Mouse (Mus musculus): ENCODE data around the gene Pitpna. TPM values are rescaled to one million over a fixed set of nuclear protein-coding genes. Genes with fewer than 3 reads are reported as not detected.
"Not testable (repeated sequence)": the region's sequence is repeated elsewhere in the genome, so short reads cannot be mapped to it uniquely, and the experiment has no call there.

The Pitpna gene
- polyA plus RNA-seq, 1 experiment from 2014 or later, result 124 TPM

DNA sequence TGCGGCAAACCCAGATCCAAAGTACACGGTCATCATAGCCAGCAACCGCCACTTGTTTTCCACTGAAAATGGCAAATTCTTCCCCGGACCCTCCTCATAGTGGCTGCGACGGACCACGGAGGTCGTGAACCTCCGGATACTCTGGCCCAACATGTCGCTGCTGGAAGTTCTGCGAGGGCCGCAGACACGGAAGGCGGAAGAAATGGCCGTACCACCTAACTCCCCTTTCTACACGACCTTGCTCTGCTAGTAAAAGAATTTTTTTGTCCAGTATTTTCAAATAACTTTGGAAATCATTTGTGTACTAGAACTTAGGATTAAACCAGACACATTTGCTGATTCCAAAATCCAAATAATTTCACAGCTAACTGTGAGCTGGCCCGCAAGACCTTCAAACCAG lies 11.9 kb downstream of the Pitpna start:
- H3K4me2 ChIP-seq; H3K27ac ChIP-seq (replicated peaks); H3K4me3 ChIP-seq; ATAC-seq (ENCODE audit: low FRiP score, low read depth); H3K9me3 ChIP-seq; H3K4me1 ChIP-seq (replicated peaks); H3K9ac ChIP-seq; H3K27me3 ChIP-seq: not testable (repeated sequence)
- H3K36me3 ChIP-seq, result peaks cover 61% of the 10 kb centered on the region
- WGBS, result 97% methylated on average over 17 of the region's 17 CpGs

DNA sequence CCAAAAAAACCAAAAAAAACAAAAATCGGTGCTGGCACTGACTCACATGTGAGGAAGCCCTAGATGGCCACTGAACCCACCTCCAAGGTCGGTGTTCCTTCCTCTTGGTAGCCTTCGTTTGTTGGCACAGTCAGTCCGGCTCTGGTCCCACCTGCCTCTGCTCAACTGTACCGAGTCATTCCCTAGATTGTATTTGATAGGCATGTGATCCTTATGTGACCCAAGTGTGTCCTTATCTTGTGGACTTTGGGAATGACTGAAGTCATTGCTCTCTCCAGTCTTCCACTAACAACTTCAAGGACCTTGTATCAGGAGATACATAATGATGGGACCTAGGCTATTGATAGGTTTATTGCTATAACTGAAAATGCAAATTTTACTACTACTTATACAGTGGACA lies 16.9 kb downstream of the Pitpna start:
- Histone ChIP-seq H3K4me2 (no peak overlapping the region), H3K27ac (replicated peaks) (no peak overlapping the region), H3K9me3 (no peaks in the 10 kb centered on the region), H3K4me1 (replicated peaks) (no peaks in the 10 kb centered on the region), H3K36me3 (peaks cover 67% of the 10 kb centered on the region), H3K4me3 (no peak overlapping the region), H3K9ac (no peak overlapping the region), H3K27me3 (no peaks in the 10 kb centered on the region)
- ATAC-seq (ENCODE audit: low FRiP score, low read depth), result no peak
- 86% methylated on average over 5 of the region's 5 CpGs for WGBS

DNA sequence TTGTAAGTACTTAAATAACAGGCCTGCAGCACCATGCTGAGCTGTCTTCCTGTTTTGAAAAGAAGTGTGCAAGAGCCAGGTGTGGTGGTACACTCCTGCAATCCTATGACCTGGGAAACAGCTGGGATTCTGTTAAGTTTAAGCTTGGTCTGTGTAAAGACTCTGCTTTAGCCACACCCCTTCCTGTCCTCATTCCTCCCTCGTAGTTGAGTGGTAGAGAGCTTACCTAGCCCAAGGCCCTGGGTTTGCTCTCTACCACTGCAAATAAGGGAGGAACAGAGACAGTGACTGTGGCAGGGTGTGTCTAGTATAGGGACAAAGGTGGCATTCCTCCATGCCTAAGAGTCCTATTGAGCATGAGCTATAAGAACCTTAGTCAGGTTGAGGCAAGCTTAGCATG lies 17.4 kb downstream of the Pitpna start:
- Histone ChIP-seq H3K9ac (no peak overlapping the region), H3K4me1 (replicated peaks) (no peaks in the 10 kb centered on the region), H3K27me3 (no peaks in the 10 kb centered on the region), H3K9me3 (no peaks in the 10 kb centered on the region), H3K4me3 (no peak overlapping the region), H3K27ac (replicated peaks) (no peak overlapping the region), H3K4me2 (no peak overlapping the region), H3K36me3 (peaks cover 68% of the 10 kb centered on the region)
- no peak for ATAC-seq (ENCODE audit: low FRiP score, low read depth)
- WGBS, result 83% methylated on average over 1 of the region's 1 CpGs

DNA sequence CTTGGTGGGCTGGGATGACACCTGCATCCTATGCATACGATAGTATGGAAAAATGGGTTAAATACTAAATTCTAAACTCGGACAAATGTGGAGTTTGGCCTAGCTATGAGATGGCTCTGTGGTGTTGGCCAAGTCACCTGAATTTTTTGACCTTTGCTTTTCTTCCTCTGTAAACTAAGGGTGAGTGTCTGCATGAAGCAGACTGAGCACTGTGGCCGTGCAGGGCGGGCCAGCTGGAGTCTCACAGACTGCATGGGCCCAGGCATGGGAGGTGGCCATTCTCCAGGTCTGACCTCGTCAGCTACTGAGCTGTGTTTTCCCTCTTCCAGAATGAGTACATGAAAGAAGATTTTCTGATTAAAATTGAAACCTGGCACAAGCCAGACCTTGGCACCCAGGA lies 20.9 kb downstream of the Pitpna start:
- H3K27me3 ChIP-seq, result no peaks in the 10 kb centered on the region
- H3K4me1 ChIP-seq (replicated peaks), result no peaks in the 10 kb centered on the region
- no peak for ATAC-seq (ENCODE audit: low FRiP score, low read depth)
- no peaks in the 10 kb centered on the region for H3K9me3 ChIP-seq
- H3K4me2 ChIP-seq, result no peak overlapping the region
- 91% methylated on average over 5 of the region's 5 CpGs for WGBS
- H3K36me3 ChIP-seq, result peaks cover 69% of the 10 kb centered on the region
- no peak overlapping the region for H3K27ac ChIP-seq (replicated peaks)
- no peak overlapping the region for H3K4me3 ChIP-seq
- H3K9ac ChIP-seq, result no peak overlapping the region

DNA sequence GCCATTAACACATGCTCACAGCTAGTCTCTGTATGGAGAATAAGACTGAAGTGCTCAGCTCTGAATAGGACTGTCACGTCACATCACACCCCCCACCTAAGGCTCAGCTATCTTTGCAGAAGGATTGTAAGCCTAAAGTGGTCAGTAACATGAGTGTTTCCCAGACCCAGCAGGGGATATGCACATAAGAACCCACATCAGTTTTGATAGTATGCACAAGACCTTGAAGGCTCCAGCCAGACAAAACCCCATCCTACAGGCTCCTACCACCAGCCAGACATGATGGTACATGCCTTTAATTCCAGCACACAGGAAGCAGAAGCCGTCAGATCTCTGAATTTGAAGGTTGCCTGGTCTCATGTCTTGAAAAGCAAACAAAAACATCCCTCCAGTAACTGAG lies 22.1 kb downstream of the Pitpna start:
- Histone ChIP-seq H3K27ac (replicated peaks) (no peak overlapping the region), H3K4me1 (replicated peaks) (no peaks in the 10 kb centered on the region), H3K4me3 (no peak overlapping the region), H3K36me3 (peaks cover 66% of the 10 kb centered on the region), H3K9ac (no peak overlapping the region), H3K27me3 (no peaks in the 10 kb centered on the region), H3K9me3 (no peaks in the 10 kb centered on the region), H3K4me2 (no peak overlapping the region)
- ATAC-seq (ENCODE audit: low FRiP score, low read depth), result no peak
- 88% methylated on average over 2 of the region's 2 CpGs for WGBS

DNA sequence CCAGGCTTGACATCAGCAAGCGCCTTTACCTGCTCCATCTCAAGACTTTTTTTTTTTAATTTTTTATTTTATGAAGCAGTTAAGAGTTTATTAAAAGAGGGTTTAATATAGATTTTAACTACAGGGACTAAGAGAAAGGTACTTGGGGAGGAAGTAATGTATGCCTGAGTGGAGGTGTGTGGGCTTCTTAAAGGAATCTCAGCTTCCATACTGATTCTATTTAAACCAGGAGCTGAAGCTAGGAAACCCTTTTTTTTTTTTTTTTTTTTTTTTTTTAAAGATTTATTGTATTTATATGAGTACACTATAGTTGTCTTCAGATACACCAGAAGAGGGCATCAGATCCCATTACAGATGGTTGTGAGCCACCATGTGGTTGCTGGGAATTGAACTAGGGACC lies 26.9 kb downstream of the Pitpna start:
- H3K36me3 ChIP-seq, result peaks cover 74% of the 10 kb centered on the region
- ATAC-seq (ENCODE audit: low FRiP score, low read depth), result no peak
- H3K4me1 ChIP-seq (replicated peaks), result no peaks in the 10 kb centered on the region

DNA sequence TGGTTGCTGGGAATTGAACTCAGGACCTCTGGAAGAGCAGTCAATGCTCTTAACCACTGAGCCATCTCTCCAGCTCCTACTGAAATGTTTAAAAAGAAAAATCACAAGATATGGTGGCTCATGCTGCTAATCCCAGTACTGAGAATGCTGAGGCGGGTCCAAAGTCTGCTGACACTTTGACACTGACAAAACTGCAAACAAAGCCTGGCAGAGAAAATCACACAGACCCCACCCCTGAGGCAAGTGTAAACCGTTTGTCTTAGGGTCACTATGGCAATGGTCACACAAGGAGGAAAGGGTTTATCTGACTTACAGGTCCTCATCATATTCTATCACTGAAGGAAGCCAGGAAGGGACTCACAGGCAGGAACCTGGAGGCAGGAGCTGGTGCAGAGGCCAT lies 27.7 kb downstream of the Pitpna start:
- no peaks in the 10 kb centered on the region for H3K9me3 ChIP-seq
- H3K27me3 ChIP-seq, result no peaks in the 10 kb centered on the region
- ATAC-seq (ENCODE audit: low FRiP score, low read depth), result no peak
- peaks cover 73% of the 10 kb centered on the region for H3K36me3 ChIP-seq
- H3K4me3 ChIP-seq, result no peak overlapping the region
- H3K27ac ChIP-seq (replicated peaks), result no peak overlapping the region
- no peaks in the 10 kb centered on the region for H3K4me1 ChIP-seq (replicated peaks)
- no peak overlapping the region for H3K4me2 ChIP-seq
- 95% methylated on average over 2 of the region's 2 CpGs for WGBS
- no peak overlapping the region for H3K9ac ChIP-seq

More for the DNA sequence above, 26.9 kb downstream of the Pitpna start:
- no peaks in the 10 kb centered on the region for H3K27me3 ChIP-seq
- H3K9ac ChIP-seq, result no peak overlapping the region
- no peak overlapping the region for H3K4me3 ChIP-seq
- H3K27ac ChIP-seq (replicated peaks), result no peak overlapping the region
- H3K4me2 ChIP-seq, result no peak overlapping the region
- no peaks in the 10 kb centered on the region for H3K9me3 ChIP-seq
- WGBS, result 97% methylated on average over 1 of the region's 1 CpGs

DNA sequence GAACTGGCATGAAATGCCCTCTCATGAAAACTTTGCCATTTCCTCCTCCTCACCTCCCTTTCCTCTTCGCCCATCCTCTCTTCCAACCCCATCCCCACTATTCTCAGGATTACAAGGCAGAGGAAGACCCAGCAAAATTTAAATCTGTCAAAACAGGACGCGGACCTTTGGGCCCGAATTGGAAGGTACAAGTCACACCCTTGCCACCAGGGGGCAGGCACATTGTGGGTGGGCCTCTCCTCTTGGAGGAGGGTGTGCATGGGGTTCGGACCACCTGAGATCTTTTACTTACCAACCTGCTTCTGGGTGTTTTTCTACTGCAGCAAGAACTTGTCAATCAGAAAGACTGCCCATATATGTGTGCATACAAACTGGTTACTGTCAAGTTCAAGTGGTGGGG lies 31.2 kb downstream of the Pitpna start:
- Histone ChIP-seq H3K27ac (replicated peaks) (no peak overlapping the region), H3K9me3 (no peaks in the 10 kb centered on the region), H3K36me3 (peaks cover 76% of the 10 kb centered on the region), H3K9ac (no peak overlapping the region), H3K4me1 (replicated peaks) (no peaks in the 10 kb centered on the region), H3K27me3 (no peaks in the 10 kb centered on the region), H3K4me2 (no peak overlapping the region), H3K4me3 (no peak overlapping the region)
- 83% methylated on average over 5 of the region's 5 CpGs for WGBS
- ATAC-seq (ENCODE audit: low FRiP score, low read depth), result no peak

DNA sequence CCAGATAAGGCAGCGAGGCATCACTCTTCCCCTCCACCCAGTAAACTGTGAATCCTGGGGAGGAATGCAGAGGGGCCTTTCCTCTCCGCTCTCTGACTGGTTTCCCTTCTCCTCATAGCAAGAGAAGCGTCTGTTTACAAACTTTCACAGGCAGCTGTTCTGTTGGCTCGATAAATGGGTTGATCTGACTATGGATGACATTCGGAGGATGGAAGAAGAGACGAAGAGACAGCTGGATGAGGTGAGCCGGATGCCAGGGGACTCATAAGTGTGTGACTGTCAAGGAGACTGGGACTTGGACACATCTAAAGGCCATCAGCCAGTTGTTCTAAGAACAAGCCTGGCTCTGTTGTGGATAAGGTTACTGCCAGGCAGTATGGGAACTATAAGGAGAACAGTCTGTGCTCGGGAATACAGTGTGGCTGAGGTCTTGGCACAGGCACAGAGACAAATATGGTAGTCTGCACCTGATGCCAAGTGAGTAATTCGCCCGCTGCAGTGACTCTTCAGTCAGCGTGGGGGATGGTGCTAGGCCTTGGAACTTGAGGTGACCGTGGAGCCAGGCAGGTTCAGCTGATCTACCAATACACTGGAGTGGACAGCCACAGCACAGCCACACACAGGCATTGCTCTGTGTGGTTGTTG lies 32.4 kb downstream of the Pitpna start:
- Histone ChIP-seq H3K27me3 (no peaks in the 10 kb centered on the region), H3K4me1 (replicated peaks) (no peaks in the 10 kb centered on the region), H3K27ac (replicated peaks) (no peak overlapping the region), H3K9me3 (no peaks in the 10 kb centered on the region), H3K4me3 (no peak overlapping the region), H3K4me2 (no peak overlapping the region), H3K9ac (no peak overlapping the region), H3K36me3 (peaks cover 78% of the 10 kb centered on the region)
- WGBS, result 93% methylated on average over 12 of the region's 12 CpGs
- no peak for ATAC-seq (ENCODE audit: low FRiP score, low read depth)

DNA sequence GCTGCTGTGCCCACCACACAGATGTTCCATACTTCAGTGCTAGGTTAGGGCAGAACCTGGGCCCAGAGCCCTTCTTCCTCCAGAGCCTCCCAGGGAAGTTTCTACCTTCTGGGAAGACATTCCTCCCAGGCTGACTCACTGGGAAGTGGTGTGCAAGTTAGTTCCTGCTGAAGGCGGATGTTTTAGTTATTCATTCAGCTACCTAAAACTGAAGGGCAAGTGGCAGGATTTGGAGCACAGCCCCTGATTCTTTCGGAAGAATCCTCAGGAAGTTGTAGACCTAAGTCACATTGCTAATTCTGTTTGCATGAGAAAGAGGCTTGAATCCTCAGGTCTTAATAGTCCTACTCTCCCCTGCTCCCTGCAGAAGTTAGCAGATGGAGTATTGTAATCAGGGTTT lies 33.5 kb downstream of the Pitpna start:
- no peak overlapping the region for H3K27ac ChIP-seq (replicated peaks)
- no peak overlapping the region for H3K4me3 ChIP-seq
- H3K36me3 ChIP-seq, result peaks cover 84% of the 10 kb centered on the region
- H3K9me3 ChIP-seq, result no peaks in the 10 kb centered on the region
- 90% methylated on average over 2 of the region's 2 CpGs for WGBS
- no peak overlapping the region for H3K9ac ChIP-seq
- H3K4me1 ChIP-seq (replicated peaks), result no peaks in the 10 kb centered on the region
- no peaks in the 10 kb centered on the region for H3K27me3 ChIP-seq
- H3K4me2 ChIP-seq, result no peak overlapping the region
- ATAC-seq (ENCODE audit: low FRiP score, low read depth), result no peak

DNA sequence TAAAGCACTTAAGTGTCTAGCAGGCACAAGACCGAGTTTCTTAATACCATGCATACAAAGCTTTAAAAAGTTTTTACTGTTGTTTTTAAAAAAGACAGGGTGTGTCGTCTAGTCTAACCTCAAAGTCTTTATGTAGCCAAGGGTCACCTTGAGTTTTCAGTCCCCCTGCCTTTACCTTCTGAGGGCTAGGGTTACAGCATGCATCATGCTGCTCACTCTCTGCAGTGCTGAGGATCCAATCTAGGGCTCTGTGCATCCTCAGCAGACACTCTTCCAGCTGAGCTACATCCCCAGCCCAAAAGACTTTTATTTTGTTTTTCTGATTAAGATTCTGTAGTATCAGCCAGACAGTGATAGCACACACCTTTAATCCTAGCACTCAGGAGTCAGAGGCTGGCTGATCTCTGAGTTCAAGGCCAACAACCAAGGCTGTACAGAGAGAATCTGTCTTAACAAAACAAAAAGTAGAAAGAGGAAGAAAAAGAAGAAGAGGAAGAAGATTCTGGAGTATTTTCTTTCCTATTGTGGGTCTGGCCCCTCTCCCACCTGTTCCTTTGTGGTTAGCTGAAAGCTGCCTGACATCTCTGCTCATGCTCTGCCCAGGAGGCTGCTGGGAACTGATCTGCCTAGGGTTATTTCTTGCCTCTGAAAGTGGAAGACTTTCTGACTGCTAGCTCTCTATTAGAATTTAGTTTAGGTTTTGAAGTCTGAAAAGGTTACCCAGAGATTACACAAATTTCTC lies 34.9 kb downstream of the Pitpna start:
- Histone ChIP-seq H3K27me3 (no peaks in the 10 kb centered on the region), H3K9me3 (no peaks in the 10 kb centered on the region), H3K4me3 (no peak overlapping the region), H3K9ac (no peak overlapping the region), H3K36me3 (peaks cover 85% of the 10 kb centered on the region), H3K27ac (replicated peaks) (no peak overlapping the region), H3K4me1 (replicated peaks) (no peaks in the 10 kb centered on the region), H3K4me2 (no peak overlapping the region)
- ATAC-seq (ENCODE audit: low FRiP score, low read depth), result no peak
- WGBS, result 88% methylated on average over 2 of the region's 2 CpGs

DNA sequence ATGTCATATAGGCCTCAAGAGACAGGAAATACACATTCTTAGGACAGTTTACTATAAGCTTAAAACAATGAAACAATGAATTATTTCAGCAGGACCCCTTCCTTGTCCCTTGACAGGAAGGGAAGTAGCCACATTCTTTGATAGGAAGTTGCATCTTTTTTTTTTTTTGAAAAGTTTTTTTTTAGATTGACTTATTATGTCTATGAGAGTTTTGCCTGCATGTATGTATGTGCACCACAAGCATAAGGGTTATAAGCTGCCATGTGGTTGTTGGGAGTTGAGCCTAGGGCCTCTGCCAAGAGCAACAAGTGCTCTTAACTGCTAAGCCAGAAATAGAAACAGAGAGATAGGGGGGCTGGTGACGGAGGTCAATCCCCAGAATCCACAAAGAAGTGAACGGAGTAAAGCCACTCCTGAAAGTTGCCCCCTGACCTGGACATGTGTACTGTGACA lies 36.2 kb downstream of the Pitpna start:
- Histone ChIP-seq H3K4me2 (no peak overlapping the region), H3K27ac (replicated peaks) (0 out of 2 replicates have a peak overlapping the region, but pooled peaks have one; percentile 48), H3K9me3 (no peaks in the 10 kb centered on the region), H3K4me1 (replicated peaks) (no peaks in the 10 kb centered on the region), H3K4me3 (no peak overlapping the region), H3K27me3 (no peaks in the 10 kb centered on the region), H3K9ac (no peak overlapping the region), H3K36me3 (peaks cover 83% of the 10 kb centered on the region)
- 85% methylated on average over 2 of the region's 2 CpGs for WGBS
- ATAC-seq (ENCODE audit: low FRiP score, low read depth), result no peak

Measured in hindbrain, embryonic 15.5 days (tissue).